Mouse (Mus musculus) brain, embryonic 18.5 days (tissue): Measurements from ENCODE around the gene Grasp.
A peak's percentile ranks its signal among the peaks of the same experiment; 100 is the strongest.

Source experiments
- DNase-seq: peaks from one replicate; pipeline ENCODE4 v3.0.0-alpha.2; 2012; ENCODE audit warnings: low read depth, low spot score

Gene Grasp

DNA sequence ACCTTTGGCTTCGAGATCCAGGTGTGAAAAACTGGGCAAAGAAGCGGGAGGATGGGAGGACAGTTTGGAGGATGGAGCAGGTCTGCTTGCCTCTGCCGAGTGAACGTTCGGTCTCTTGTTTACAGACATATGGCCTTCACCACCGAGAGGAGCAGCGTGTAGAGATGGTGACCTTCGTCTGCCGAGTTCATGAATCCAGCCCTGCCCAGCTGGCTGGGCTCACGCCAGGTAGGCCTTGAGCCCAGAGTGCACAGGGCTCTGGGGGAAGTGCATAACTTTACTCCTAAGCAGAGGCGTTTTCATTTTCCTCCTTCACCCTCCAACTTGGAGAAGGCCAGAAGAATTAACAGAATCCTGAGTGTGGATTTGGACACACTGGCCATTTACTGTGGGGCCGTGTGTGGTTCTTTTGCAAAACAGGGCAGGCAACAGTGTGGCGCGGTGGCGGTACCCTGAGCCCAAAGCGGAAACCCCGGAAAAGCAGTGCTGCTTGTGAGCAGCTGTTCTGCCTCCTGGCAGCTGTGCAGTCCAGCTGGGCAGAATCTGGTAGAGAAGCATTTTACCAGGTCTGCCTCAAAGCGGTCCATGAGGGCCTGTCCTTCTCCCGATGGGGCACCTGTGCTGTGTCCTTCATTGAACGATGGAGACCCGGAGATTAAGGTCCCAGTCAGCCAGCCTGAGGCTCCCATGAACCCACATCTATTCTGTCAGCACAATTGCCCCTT lies 5.0 kb downstream of the Grasp start:
- DNase-seq = no peak

DNA sequence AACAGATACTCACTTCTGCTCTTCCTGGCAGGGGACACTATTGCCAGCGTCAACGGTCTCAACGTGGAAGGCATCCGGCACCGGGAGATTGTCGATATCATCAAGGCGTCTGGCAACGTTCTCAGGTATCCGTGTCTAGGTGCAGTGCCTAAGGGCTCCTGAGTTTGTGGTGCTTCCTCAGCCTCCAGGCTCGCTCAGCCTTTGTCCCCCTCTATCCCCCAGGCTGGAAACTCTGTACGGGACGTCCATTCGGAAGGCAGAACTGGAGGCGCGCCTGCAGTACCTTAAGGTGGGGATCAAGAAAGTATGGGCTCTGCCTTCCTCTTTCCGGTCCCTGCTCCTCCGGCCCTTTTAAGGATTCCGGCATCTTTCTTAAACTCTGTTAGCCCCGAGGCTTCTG lies 6.5 kb downstream of the Grasp start:
- DNase-seq = no peak

- DNase-seq = no peak
Observed at GRCm38 (mm10) chr15:101230995-101231647, 7.1 kb downstream of the Grasp start.

DNA sequence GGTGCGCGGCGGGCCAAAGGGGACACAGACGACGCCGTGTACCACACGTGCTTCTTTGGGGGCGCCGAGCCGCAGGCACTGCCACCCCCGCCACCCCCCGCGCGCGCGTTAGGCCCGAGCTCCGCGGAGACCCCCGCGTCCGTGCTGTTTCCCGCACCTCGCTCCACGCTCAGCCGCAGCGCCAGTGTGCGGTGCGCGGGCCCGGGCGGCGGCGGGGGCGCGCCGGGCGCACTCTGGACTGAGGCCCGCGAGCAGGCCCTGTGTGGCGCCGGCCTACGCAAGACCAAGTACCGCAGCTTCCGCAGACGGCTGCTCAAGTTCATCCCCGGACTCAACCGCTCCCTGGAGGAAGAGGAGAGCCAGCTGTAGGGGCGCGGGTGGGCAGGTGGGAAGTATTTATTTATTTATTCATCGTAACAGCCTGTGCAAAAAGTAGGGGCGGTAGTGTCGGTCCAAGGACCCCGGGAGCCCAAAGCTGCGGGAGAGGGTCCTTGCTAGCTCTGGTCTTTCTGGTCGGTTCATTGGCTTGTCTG lies 7.7 kb downstream of the Grasp start:
- no peak for DNase-seq

- no peak for DNase-seq
Observed at GRCm38 (mm10) chr15:101232607-101233006, 8.6 kb downstream of the Grasp start.

DNA sequence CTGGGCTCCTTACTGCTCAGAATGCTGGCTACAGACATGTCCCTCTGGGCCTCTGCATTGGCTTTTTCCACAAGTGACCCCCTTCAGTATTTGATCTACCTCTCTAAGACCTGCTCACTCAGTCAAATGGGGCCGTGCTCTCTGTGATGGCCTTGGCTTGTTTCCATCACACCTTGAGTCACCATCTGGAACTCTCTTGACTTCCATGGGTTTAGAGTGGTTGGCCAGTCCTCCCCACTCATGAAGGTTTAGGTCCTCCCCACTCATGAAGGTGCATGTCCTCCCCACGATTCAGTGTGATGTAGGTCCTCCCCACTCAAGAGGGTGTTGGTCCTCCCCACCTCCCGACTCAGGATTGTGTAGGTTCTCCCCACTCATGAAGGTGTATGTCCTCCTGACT lies 9.2 kb downstream of the Grasp start:
- no peak for DNase-seq

- no peak for DNase-seq
Observed at GRCm38 (mm10) chr15:101233641-101234275, 9.8 kb downstream of the Grasp start.

- DNase-seq = no peak
Observed at GRCm38 (mm10) chr15:101234611-101235341, 10.8 kb downstream of the Grasp start.

DNA sequence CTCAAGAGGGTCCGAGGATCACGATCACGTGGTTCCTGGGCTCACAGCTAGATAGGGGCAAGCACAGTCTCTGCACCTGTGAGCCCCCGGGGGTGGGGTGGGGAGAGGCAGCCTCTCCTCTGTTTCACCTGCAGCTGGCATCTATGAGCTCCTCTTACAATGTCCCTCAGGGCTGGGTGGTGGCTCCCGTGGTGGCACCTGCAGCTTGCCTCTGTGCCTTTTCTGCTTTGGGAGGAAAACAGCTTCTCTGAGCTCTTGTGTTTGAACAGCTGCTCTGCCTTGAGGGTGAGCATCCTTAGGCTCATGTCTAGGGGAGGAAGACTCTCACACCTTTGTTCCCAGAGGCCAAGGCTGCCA lies 11.3 kb downstream of the Grasp start:
- no peak for DNase-seq

DNA sequence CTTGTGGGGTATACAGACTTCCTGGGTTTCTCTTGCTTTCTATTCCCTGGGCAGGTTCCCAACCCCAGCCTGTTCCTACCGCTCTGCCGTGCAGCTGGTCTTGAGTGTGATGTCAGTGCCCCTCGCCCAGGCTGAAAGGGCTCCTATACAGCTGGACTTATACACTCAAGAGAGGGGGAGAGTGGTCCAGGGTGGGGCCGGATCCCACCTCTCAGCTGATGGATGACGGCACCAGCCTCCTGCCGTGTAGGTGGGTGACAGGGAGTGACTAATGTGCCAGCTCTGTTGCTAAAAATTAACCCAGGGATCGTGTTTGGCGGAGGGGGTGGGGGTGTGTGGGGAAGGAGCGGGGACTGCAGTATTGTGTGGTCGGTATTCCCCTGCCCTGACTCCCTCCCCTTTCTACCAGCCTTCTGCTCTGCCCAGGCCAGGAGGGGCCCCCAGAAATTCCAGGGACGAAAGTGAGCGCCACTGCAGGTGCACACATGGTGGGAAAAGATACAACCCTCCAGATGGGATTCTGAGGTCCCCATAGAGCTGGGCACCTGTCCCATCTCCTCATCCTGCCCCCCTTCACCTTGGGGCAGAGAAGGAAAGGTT lies 11.8 kb downstream of the Grasp start:
- DNase-seq = no peak

- DNase-seq = no peak
Observed at GRCm38 (mm10) chr15:101236878-101237277, 12.9 kb downstream of the Grasp start.

DNA sequence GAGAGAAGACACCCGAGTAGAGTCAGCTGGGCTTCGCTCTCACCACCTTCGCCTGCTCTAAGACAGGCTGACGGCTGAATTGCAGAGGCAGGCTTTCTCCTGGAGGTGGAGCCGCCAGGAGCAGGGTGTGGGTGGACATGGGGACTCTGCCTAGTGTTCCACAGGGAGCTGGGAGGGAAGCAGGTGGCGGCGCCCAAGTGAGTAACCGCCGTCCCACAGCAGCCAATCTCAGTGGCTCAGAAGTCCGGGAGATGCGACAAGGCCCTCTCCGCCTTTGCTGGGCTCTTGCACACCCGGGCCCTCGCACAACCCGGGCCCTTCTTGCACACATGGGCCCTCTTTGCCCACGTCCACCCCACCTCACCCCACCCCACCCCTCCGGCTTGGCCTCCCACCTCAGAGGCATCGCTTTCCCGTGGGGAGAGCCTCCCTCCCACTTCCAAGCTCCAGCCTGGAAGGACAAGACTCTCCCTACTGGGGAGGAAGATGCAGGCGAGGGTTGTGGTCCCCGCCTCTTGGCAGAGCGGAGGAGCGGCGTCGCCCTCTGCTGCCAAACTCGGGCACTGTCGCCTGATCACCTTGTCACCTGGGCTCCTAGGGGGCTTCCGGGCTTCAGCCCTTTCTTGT lies 15.0 kb downstream of the Grasp start:
- no peak for DNase-seq

- DNase-seq = no peak
Observed at GRCm38 (mm10) chr15:101239821-101240220, 15.8 kb downstream of the Grasp start.

DNA sequence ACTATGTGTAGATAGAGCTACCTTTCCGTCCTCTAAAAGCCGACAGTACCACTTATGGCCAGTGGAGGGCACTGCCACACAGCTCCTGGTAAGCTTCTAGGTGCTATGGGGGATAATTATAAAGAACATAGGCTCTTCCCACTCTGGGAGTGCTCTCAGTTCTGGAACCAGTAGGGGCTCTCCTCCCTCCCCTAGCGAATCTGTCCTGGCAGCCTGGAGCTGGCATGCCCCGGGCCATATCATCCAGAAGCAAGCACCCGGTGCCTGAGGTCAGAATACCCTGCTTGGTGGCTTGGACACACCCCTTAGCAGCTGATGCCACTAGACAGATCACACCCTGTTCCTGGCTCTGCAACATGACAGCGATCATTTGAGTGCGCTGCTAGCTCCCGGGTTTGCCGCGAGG lies 16.8 kb downstream of the Grasp start:
- DNase-seq = peak; percentile 66

DNA sequence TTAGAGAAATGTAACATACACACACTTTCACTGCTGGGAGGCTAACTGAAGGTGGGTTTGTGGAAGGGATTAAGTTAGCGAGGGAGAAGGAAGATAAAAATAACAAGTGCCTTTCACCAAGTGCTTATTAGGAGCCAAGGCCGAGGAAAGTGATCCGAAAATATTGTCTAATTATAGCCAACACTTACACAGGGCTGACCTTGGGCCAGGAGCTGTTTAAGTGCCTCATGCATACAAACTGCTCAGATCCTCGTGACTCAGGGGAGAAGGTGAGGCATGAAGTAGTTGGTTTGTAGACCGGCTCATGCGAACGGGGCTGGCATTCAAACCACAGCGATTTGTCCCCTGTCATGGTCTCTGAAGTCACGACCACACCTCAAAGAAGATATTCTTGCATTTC lies 17.2 kb downstream of the Grasp start:
- DNase-seq = no peak

- DNase-seq = no peak
Observed at GRCm38 (mm10) chr15:101241853-101242252, 17.9 kb downstream of the Grasp start.

- no peak for DNase-seq
Observed at GRCm38 (mm10) chr15:101242645-101243044, 18.7 kb downstream of the Grasp start.

DNA sequence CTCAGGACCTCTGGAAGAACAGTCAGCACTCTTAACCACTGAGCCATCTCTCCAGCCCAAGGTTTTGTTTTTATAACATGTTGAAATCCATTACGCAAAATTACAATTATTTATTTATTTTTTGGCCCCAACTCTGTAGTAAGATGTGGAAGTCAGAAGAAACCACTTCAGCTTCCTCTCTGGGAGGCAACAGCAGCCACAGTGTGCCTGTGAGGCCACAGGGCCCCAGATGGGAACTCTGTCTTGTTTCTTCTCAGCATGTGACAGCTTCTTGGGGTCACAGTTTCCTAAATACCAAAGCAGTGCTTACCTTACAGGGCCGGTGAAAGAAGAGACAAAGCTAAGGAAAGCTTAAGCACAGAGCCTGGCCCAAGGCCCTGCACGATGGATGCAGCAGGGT lies 20.0 kb downstream of the Grasp start:
- no peak for DNase-seq

- DNase-seq = peak; percentile 92
Observed at GRCm38 (mm10) chr15:101246231-101247154, 22.5 kb downstream of the Grasp start.

- DNase-seq = no peak
Observed at GRCm38 (mm10) chr15:101247155-101247498, 23.1 kb downstream of the Grasp start.
